Mouse (Mus musculus): ENCODE measurements around the gene Gm14325. TPM values are rescaled to one million over a fixed set of nuclear protein-coding genes. Genes with fewer than 3 reads are reported as not detected.
"Not testable (repeated sequence)": the region's sequence is repeated elsewhere in the genome, so short reads cannot be mapped to it uniquely, and the experiment has no call there.

Gene Gm14325
- total RNA-seq (2014; rRNA removed) (82.0 and 120 TPM in 2 replicates), polyA plus RNA-seq (2015; fragmentation: Nextera tagmentation; extraction: Ambion mirVana) (48.3 and 49.8 TPM in 2 replicates)

GRCm38 (mm10) chr2:177839901-177840663 lies at the start of gene Gm14325:
Gene Gm14325 (minus strand): TSS chr2:177840336.
- Histone ChIP-seq H3K4me2 (ENCODE audit: low read depth, low read length) (peak within 1 kb of the TSS; percentile 40; the same call in 1 of the 2 replicates), H3K4me3 (ENCODE audit: low read length) (peak within 1 kb of the TSS; percentile 31)
- H3K4me1 ChIP-seq (ENCODE audit: insufficient read depth, low read length); ATAC-seq; H3K27me3 ChIP-seq (ENCODE audit: insufficient read depth, low read length); H3K9me3 ChIP-seq (ENCODE audit: low read length); H3K36me3 ChIP-seq (ENCODE audit: insufficient read depth, low read length); H3K9ac ChIP-seq (replicated peaks; ENCODE audit: low read length); H3K27ac ChIP-seq: not testable (repeated sequence)
- WGBS: 1% methylated on average over 16 of the region's 21 CpGs
- DNase-seq (ENCODE audit: low spot score): peak; percentile 79
- TF ChIP-seq CTCF (IDR thresholded peaks at IDR 0.05; ENCODE audit: low read depth): 0 out of 2 replicates have a peak, but pooled peaks have one; percentile 11

GRCm38 (mm10) chr2:177887743-177888142 lies 47.6 kb upstream of the Gm14325 start:
- H3K27ac ChIP-seq; DNase-seq (ENCODE audit: low spot score); ATAC-seq; H3K4me2 ChIP-seq (ENCODE audit: low read depth, low read length); H3K9ac ChIP-seq (replicated peaks; ENCODE audit: low read length); H3K36me3 ChIP-seq (ENCODE audit: insufficient read depth, low read length); H3K4me3 ChIP-seq (ENCODE audit: low read length); H3K9me3 ChIP-seq (ENCODE audit: low read length); H3K27me3 ChIP-seq (ENCODE audit: insufficient read depth, low read length); H3K4me1 ChIP-seq (ENCODE audit: insufficient read depth, low read length): not testable (repeated sequence)
- 93% methylated on average over 10 of the region's 14 CpGs for WGBS

DNA sequence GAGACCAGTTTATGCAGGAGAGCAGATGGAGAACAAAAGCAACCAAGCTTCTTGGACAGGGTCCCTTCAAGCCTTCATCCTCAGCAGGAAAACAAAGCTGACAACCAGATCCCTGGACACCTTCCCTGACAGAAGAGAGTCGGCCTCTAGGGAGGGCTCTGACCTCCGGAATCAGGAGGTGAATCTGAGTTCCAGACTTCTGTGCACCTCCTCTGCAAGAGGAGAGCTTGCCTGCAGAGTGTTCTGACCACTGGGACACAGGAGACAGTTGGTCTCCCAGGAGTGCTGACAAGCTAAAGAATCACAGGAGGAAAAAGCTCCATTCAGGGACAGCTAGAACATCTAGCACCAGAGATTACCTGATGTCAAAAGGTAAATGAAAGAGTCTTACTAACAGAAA lies 22.1 kb upstream of the Gm14325 start:
- not testable (repeated sequence) for H3K4me3 ChIP-seq (ENCODE audit: low read length); DNase-seq (ENCODE audit: low spot score); H3K4me2 ChIP-seq (ENCODE audit: low read depth, low read length); H3K27me3 ChIP-seq (ENCODE audit: insufficient read depth, low read length); ATAC-seq; H3K27ac ChIP-seq; H3K9me3 ChIP-seq (ENCODE audit: low read length); H3K9ac ChIP-seq (replicated peaks; ENCODE audit: low read length); H3K4me1 ChIP-seq (ENCODE audit: insufficient read depth, low read length); H3K36me3 ChIP-seq (ENCODE audit: insufficient read depth, low read length)
- WGBS: 91% methylated on average over 2 of the region's 2 CpGs

GRCm38 (mm10) chr2:177843666-177844065 lies 3.5 kb upstream of the Gm14325 start:
- not testable (repeated sequence) for H3K9me3 ChIP-seq (ENCODE audit: low read length); ATAC-seq; DNase-seq (ENCODE audit: low spot score); H3K9ac ChIP-seq (replicated peaks; ENCODE audit: low read length); H3K27me3 ChIP-seq (ENCODE audit: insufficient read depth, low read length); H3K36me3 ChIP-seq (ENCODE audit: insufficient read depth, low read length); H3K4me1 ChIP-seq (ENCODE audit: insufficient read depth, low read length); H3K4me3 ChIP-seq (ENCODE audit: low read length); H3K27ac ChIP-seq; H3K4me2 ChIP-seq (ENCODE audit: low read depth, low read length)
- 82% methylated on average over 1 of the region's 1 CpGs for WGBS

GRCm38 (mm10) chr2:177836756-177837155 lies 3.4 kb downstream of the Gm14325 start:
- not testable (repeated sequence) for H3K4me2 ChIP-seq (ENCODE audit: low read depth, low read length); H3K27me3 ChIP-seq (ENCODE audit: insufficient read depth, low read length); H3K4me3 ChIP-seq (ENCODE audit: low read length); H3K9ac ChIP-seq (replicated peaks; ENCODE audit: low read length); H3K27ac ChIP-seq; H3K36me3 ChIP-seq (ENCODE audit: insufficient read depth, low read length); DNase-seq (ENCODE audit: low spot score); H3K9me3 ChIP-seq (ENCODE audit: low read length); ATAC-seq; H3K4me1 ChIP-seq (ENCODE audit: insufficient read depth, low read length)

DNA sequence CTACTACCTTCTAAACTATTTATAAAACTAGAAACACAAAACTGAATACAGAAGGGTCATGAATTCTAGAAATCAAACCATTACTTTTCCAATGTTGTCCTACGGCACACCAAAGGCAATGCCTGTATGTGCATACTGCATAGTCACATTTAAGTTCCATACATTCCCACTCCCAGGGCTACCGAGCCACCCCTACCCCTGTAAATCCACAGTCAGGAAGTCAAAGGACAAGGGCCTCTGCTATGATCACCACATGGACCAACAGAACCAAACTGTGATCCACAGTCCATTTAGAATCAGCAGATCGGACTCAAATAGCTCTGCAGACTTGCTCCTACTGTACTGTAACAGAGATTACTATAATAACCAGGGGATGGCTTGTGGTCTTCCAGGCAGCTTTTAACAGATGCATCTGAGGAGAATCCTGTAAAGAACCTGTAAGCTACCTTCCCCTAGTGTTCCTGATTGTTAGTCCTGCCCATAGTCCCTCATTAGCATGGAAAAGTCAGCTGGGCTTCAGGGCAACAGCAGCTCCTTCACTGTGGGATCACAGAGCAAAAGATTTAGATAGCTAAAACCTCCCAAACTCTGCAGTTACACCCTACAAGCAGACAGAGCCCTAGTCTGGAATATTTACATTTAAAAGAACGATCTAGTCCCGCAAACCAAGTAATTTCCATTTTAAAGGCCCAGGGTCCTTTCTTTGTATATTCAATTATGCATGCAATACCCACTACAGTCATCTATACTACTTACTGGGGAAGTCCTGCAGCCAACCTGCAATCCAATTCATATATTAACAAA lies 4.2 kb downstream of the Gm14325 start:
- H3K4me2 ChIP-seq (ENCODE audit: low read depth, low read length); DNase-seq (ENCODE audit: low spot score); H3K9ac ChIP-seq (replicated peaks; ENCODE audit: low read length); H3K27ac ChIP-seq; ATAC-seq; H3K36me3 ChIP-seq (ENCODE audit: insufficient read depth, low read length); H3K4me3 ChIP-seq (ENCODE audit: low read length); H3K4me1 ChIP-seq (ENCODE audit: insufficient read depth, low read length); H3K27me3 ChIP-seq (ENCODE audit: insufficient read depth, low read length); H3K9me3 ChIP-seq (ENCODE audit: low read length): not testable (repeated sequence)
- WGBS: 76% methylated on average over 5 of the region's 5 CpGs

GRCm38 (mm10) chr2:177821952-177822351 lies 18.2 kb downstream of the Gm14325 start:
- not testable (repeated sequence) for H3K27me3 ChIP-seq (ENCODE audit: insufficient read depth, low read length); H3K36me3 ChIP-seq (ENCODE audit: insufficient read depth, low read length); H3K4me2 ChIP-seq (ENCODE audit: low read depth, low read length); ATAC-seq; H3K9me3 ChIP-seq (ENCODE audit: low read length); H3K27ac ChIP-seq; DNase-seq (ENCODE audit: low spot score); H3K4me3 ChIP-seq (ENCODE audit: low read length); H3K9ac ChIP-seq (replicated peaks; ENCODE audit: low read length); H3K4me1 ChIP-seq (ENCODE audit: insufficient read depth, low read length)
- WGBS: 33% methylated on average over 1 of the region's 5 CpGs

- WGBS: no CpG with 5 or more reads among the region's 2 CpGs
- not testable (repeated sequence) for H3K4me2 ChIP-seq (ENCODE audit: low read depth, low read length)
Measured at GRCm38 (mm10) chr2:177806170-177806569, 34.0 kb downstream of the Gm14325 start.

DNA sequence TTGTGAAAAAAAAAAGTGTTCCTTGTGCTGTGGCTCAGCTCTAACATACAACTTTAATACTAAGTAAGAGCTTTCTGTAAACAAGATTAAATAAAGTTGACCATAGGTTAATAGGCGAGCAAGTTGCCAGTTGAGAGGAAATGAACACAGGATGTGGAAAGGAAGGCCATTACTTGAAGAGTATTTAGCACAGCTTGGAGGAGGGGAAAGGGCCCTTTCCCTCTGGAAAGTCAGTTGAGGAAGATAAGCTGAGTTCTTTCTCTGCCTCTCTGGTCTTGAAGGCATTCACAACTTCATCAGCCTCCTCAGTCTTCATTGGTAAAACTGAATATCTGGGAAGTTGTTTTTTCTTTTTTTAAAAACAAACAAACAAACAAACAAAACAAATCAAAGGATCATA lies 52.8 kb downstream of the Gm14325 start:
- WGBS: 77% methylated on average over 1 of the region's 1 CpGs

More at GRCm38 (mm10) chr2:177806170-177806569, 34.0 kb downstream of the Gm14325 start:
- H3K36me3 ChIP-seq (ENCODE audit: insufficient read depth, low read length); ATAC-seq; H3K27me3 ChIP-seq (ENCODE audit: insufficient read depth, low read length); DNase-seq (ENCODE audit: low spot score); H3K27ac ChIP-seq; H3K4me1 ChIP-seq (ENCODE audit: insufficient read depth, low read length); H3K9ac ChIP-seq (replicated peaks; ENCODE audit: low read length); H3K9me3 ChIP-seq (ENCODE audit: low read length); H3K4me3 ChIP-seq (ENCODE audit: low read length): not testable (repeated sequence)

More for the DNA sequence above, 52.8 kb downstream of the Gm14325 start:
- H3K36me3 ChIP-seq (ENCODE audit: insufficient read depth, low read length); H3K9me3 ChIP-seq (ENCODE audit: low read length); H3K4me1 ChIP-seq (ENCODE audit: insufficient read depth, low read length); H3K27ac ChIP-seq; H3K4me2 ChIP-seq (ENCODE audit: low read depth, low read length); H3K9ac ChIP-seq (replicated peaks; ENCODE audit: low read length); H3K27me3 ChIP-seq (ENCODE audit: insufficient read depth, low read length); DNase-seq (ENCODE audit: low spot score); H3K4me3 ChIP-seq (ENCODE audit: low read length); ATAC-seq: not testable (repeated sequence)
